Mouse (Mus musculus) forebrain, embryonic 13.5 days (tissue): ENCODE measurements around the gene Ccdc171. TPM values are rescaled to one million over a fixed set of nuclear protein-coding genes. Genes with fewer than 3 reads are reported as not detected.
A peak's percentile ranks its signal among the peaks of the same experiment; 100 is the strongest.
"Not testable (repeated sequence)": the region's sequence is repeated elsewhere in the genome, so short reads cannot be mapped to it uniquely, and the experiment has no call there.

Experiments
- ATAC-seq: fragments of 200-750 bp; cut with Nextera tagmentation; 2 replicates; pipeline ENCODE4 v1.8.0; 2017
- H3K27ac ChIP-seq: fragments of 300-500 bp; sonication (generic); 2 replicates; pipeline ENCODE4 v1.5.1; 2015; ENCODE audit warnings: inconsistent platforms, mild to moderate bottlenecking, moderate library complexity
- H3K27me3 ChIP-seq: fragments of 300-500 bp; sonication (generic); 2 replicates; pipeline ENCODE4 v1.6.1; 2015; ENCODE audit warnings: mild to moderate bottlenecking, inconsistent platforms
- H3K36me3 ChIP-seq: fragments of 300-500 bp; sonication (generic); 2 replicates; pipeline ENCODE4 v1.6.1; 2015; ENCODE audit warnings: mild to moderate bottlenecking, inconsistent platforms; ENCODE audit not compliant: poor library complexity, severe bottlenecking
- H3K4me1 ChIP-seq: fragments of 300-500 bp; sonication (generic); 2 replicates; pipeline ENCODE4 v1.6.1; 2015; ENCODE audit warnings: inconsistent platforms
- H3K4me2 ChIP-seq: fragments of 300-500 bp; sonication (generic); 2 replicates; pipeline ENCODE4 v1.6.1; 2015; ENCODE audit warnings: inconsistent platforms, mild to moderate bottlenecking, moderate library complexity
- H3K4me3 ChIP-seq: fragments of 300-500 bp; sonication (generic); 2 replicates; pipeline ENCODE4 v1.5.1; 2015; ENCODE audit warnings: mild to moderate bottlenecking, inconsistent platforms
- H3K9ac ChIP-seq: fragments of 300-500 bp; sonication (generic); 2 replicates; pipeline ENCODE4 v1.6.1; 2015; ENCODE audit warnings: mild to moderate bottlenecking, inconsistent platforms
- H3K9me3 ChIP-seq: fragments of 300-500 bp; sonication (generic); replicated peaks from 2 replicates; pipeline ENCODE4 v1.6.1; 2016; ENCODE audit warnings: inconsistent platforms
- WGBS: fragments of 180-500 bp; shearing (Covaris S2); methylation state at CpG from one replicate; pipeline ENCODE4 v1.1.7; 2015; 5-methylcytosine and 5-hydroxymethylcytosine counted together
- polyA plus RNA-seq: library from polyadenylated mRNA; unstranded; fragments of >200 nt; fragmentation: Nextera tagmentation; extraction: Ambion mirVana; gene quantifications from 2 replicates; pipeline ENCODE4 v1.2.1, GENCODE M21; 2015

Ccdc171 gene
- polyA plus RNA-seq, 1 experiment from 2014 or later: 5.7 TPM

DNA sequence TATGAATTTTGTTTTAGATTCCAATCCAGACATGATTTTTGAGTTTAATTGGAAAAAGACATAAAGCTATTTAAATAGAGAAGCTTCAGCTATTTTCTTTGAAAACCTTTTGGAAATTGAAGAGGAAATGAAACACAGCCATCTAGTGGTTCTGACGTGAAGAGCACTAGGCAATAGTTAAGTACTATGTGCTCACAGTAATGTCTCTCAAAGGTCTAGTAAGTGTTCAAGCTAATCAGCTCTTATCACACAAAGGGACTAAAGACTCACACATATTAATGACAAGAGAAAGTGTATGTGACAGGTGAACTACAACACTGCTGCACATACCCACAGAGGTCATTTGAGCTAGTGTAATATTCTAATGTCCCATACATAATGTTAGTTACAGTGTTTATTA, 54.8 kb downstream of the Ccdc171 start:
- peak; percentile 53; the same call in 1 of the 2 replicates for ATAC-seq
- H3K36me3 ChIP-seq: no peaks in the 10 kb centered on the region
- 19% methylated on average over 1 of the region's 1 CpGs for WGBS
- no peak overlapping the region for H3K9ac ChIP-seq
- H3K9me3 ChIP-seq: no peaks in the 10 kb centered on the region
- no peak overlapping the region for H3K27ac ChIP-seq
- no peaks in the 10 kb centered on the region for H3K27me3 ChIP-seq
- H3K4me3 ChIP-seq: no peak overlapping the region
- no peaks in the 10 kb centered on the region for H3K4me1 ChIP-seq
- no peak overlapping the region for H3K4me2 ChIP-seq

DNA sequence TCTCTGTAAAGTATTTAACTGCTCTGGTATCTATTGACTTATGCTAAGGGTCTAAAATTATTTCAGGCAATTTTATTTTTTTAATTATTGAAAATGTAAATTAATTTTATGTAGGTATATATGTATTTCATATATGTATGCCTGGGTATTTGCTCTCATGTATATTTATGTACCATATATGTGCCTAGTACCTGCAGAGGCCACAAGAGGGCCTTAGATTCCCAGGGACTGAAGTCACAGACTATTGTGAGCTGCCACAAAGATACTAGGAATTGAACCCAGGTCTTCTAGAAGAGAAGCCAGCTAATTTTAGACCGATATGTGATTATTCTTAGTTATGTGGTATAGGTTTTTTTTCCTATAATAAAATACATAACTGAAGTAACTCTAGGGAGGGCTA, 62.2 kb downstream of the Ccdc171 start:
- Histone ChIP-seq H3K27ac (no peak overlapping the region), H3K27me3 (no peaks in the 10 kb centered on the region), H3K4me3 (no peak overlapping the region), H3K4me2 (no peak overlapping the region), H3K4me1 (no peaks in the 10 kb centered on the region), H3K36me3 (no peaks in the 10 kb centered on the region), H3K9me3 (no peaks in the 10 kb centered on the region), H3K9ac (no peak overlapping the region)
- 100% methylated on average over 1 of the region's 1 CpGs for WGBS
- ATAC-seq: no peak

DNA sequence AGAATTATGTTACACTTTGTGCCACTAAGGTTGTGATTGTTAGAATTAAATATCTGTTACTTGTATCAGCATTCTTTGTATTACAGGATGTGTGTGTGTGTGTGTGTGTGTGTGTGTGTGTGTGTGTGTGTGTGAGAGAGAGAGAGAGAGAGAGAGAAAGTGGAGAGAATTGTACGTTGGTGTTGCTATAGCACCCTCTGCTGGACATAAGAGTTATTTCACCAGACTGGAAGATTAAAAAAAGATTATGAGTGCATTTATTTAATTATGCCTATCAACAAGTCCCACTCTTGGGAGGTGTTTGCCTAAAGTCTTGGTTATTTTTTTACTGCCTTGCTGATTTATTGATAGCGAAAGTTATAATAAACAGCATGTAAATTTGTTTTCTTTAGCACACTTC, 71.1 kb downstream of the Ccdc171 start:
- ATAC-seq: no peak
- H3K27ac ChIP-seq: no peak overlapping the region
- H3K27me3 ChIP-seq: no peaks in the 10 kb centered on the region
- H3K9me3 ChIP-seq: no peaks in the 10 kb centered on the region
- H3K4me2 ChIP-seq: no peak overlapping the region
- H3K4me1 ChIP-seq: no peaks in the 10 kb centered on the region
- H3K9ac ChIP-seq: no peak overlapping the region
- no peaks in the 10 kb centered on the region for H3K36me3 ChIP-seq
- no peak overlapping the region for H3K4me3 ChIP-seq
- 15% methylated on average over 2 of the region's 2 CpGs for WGBS

GRCm38 (mm10) chr4:83611111-83611510, 85.8 kb downstream of the Ccdc171 start:
- Histone ChIP-seq H3K27ac (no peak overlapping the region), H3K9ac (no peak overlapping the region), H3K9me3 (no peaks in the 10 kb centered on the region), H3K4me3 (no peak overlapping the region), H3K36me3 (no peaks in the 10 kb centered on the region), H3K27me3 (no peaks in the 10 kb centered on the region), H3K4me1 (no peaks in the 10 kb centered on the region), H3K4me2 (no peak overlapping the region)
- no peak for ATAC-seq
- 81% methylated on average over 3 of the region's 3 CpGs for WGBS

GRCm38 (mm10) chr4:83623021-83623711, 97.8 kb downstream of the Ccdc171 start:
- not testable (repeated sequence) for H3K9me3 ChIP-seq, H3K4me1 ChIP-seq, H3K27ac ChIP-seq, H3K9ac ChIP-seq, ATAC-seq, H3K36me3 ChIP-seq, H3K4me2 ChIP-seq, H3K27me3 ChIP-seq, H3K4me3 ChIP-seq
- WGBS: 31% methylated on average over 9 of the region's 13 CpGs

DNA sequence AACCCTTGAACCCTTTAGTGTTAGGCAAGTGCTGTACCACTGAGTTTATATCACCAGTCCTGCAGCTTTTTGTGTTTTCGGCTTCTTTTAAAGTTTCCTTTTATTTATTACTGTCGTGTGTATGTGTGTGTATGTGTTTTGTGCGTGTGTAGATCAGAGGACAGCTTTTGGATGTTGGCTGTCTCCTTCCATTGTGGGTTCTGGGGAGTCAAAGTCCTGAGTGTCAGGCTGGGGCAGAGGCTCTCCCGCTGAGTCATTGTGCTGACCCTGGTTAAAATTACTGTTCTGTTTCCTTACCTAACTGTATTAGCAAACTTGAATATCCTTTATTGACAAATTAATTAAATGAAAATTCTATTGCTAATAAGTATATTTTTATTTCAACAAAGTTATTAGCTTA, 98.4 kb downstream of the Ccdc171 start:
- Histone ChIP-seq H3K4me3 (no peak overlapping the region), H3K36me3 (no peaks in the 10 kb centered on the region), H3K27me3 (no peaks in the 10 kb centered on the region), H3K4me2 (no peak overlapping the region), H3K27ac (no peak overlapping the region), H3K4me1 (no peaks in the 10 kb centered on the region), H3K9ac (no peak overlapping the region), H3K9me3 (no peaks in the 10 kb centered on the region)
- 89% methylated on average over 4 of the region's 4 CpGs for WGBS
- no peak for ATAC-seq

- H3K9me3 ChIP-seq: no peaks in the 10 kb centered on the region
- no peak overlapping the region for H3K27ac ChIP-seq
- H3K27me3 ChIP-seq: no peaks in the 10 kb centered on the region
- no peak overlapping the region for H3K4me2 ChIP-seq
- H3K4me3 ChIP-seq: no peak overlapping the region
- ATAC-seq: no peak
- H3K4me1 ChIP-seq: peaks cover 3% of the 10 kb centered on the region
- H3K9ac ChIP-seq: no peak overlapping the region
- H3K36me3 ChIP-seq: no peaks in the 10 kb centered on the region
- 91% methylated on average over 4 of the region's 4 CpGs for WGBS
Measured at GRCm38 (mm10) chr4:83651453-83651852, 126.1 kb downstream of the Ccdc171 start.

DNA sequence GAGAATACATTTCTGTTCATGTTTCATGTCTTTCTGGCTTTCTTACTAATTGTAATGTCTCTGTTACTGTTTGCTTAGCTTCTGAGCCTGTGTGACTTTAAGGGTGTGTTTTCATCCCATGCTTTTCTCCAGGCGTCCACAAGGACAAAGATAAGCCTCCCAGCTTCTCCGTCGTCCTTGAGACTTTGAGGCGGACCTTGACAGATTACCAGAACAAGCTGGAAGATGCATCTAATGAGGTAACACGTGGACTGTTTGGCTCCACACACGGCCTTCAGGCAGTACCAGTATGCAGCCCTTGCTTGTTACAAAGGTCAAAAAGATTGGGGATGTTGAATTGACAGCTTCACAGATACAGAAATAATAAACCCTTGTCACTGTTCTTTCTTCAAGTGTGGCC, 130.1 kb downstream of the Ccdc171 start:
- no peak overlapping the region for H3K4me3 ChIP-seq
- ATAC-seq: no peak

GRCm38 (mm10) chr4:83656571-83656970, 131.2 kb downstream of the Ccdc171 start:
- H3K27ac ChIP-seq: no peak overlapping the region
- ATAC-seq: peak; percentile 79
- WGBS: 7% methylated on average over 10 of the region's 10 CpGs
- no peak overlapping the region for H3K9ac ChIP-seq
- peaks cover 10% of the 10 kb centered on the region for H3K4me1 ChIP-seq
- H3K9me3 ChIP-seq: no peaks in the 10 kb centered on the region
- peak overlapping the region; percentile 32 for H3K4me2 ChIP-seq
- no peaks in the 10 kb centered on the region for H3K36me3 ChIP-seq
- no peaks in the 10 kb centered on the region for H3K27me3 ChIP-seq
- H3K4me3 ChIP-seq: no peak overlapping the region

More for the DNA sequence above, 130.1 kb downstream of the Ccdc171 start:
- WGBS: 28% methylated on average over 6 of the region's 6 CpGs
- no peak overlapping the region for H3K4me2 ChIP-seq
- H3K27me3 ChIP-seq: no peaks in the 10 kb centered on the region
- no peaks in the 10 kb centered on the region for H3K36me3 ChIP-seq
- H3K4me1 ChIP-seq: peaks cover 10% of the 10 kb centered on the region
- no peak overlapping the region for H3K27ac ChIP-seq
- no peaks in the 10 kb centered on the region for H3K9me3 ChIP-seq
- H3K9ac ChIP-seq: no peak overlapping the region

GRCm38 (mm10) chr4:83657021-83657420, 131.7 kb downstream of the Ccdc171 start:
- Histone ChIP-seq H3K27me3 (no peaks in the 10 kb centered on the region), H3K9ac (no peak overlapping the region), H3K4me2 (peak overlapping the region; percentile 32), H3K9me3 (no peaks in the 10 kb centered on the region), H3K4me1 (peaks cover 10% of the 10 kb centered on the region), H3K4me3 (no peak overlapping the region), H3K27ac (no peak overlapping the region), H3K36me3 (no peaks in the 10 kb centered on the region)
- WGBS: 52% methylated on average over 6 of the region's 6 CpGs
- peak; percentile 39; the same call in 1 of the 2 replicates for ATAC-seq

GRCm38 (mm10) chr4:83658415-83658814, 133.1 kb downstream of the Ccdc171 start:
- no peak for ATAC-seq
- Histone ChIP-seq H3K27ac (no peak overlapping the region), H3K9ac (no peak overlapping the region), H3K27me3 (no peaks in the 10 kb centered on the region), H3K4me1 (peaks cover 10% of the 10 kb centered on the region), H3K4me2 (no peak overlapping the region), H3K9me3 (no peaks in the 10 kb centered on the region), H3K36me3 (no peaks in the 10 kb centered on the region), H3K4me3 (no peak overlapping the region)
- 81% methylated on average over 10 of the region's 10 CpGs for WGBS

- Histone ChIP-seq H3K9me3 (no peaks in the 10 kb centered on the region), H3K4me3 (no peak overlapping the region), H3K4me1 (peaks cover 10% of the 10 kb centered on the region), H3K36me3 (no peaks in the 10 kb centered on the region), H3K27ac (no peak overlapping the region), H3K9ac (no peak overlapping the region), H3K27me3 (no peaks in the 10 kb centered on the region), H3K4me2 (no peak overlapping the region)
- ATAC-seq: no peak
- 59% methylated on average over 11 of the region's 11 CpGs for WGBS
Measured at GRCm38 (mm10) chr4:83659411-83659810, 134.1 kb downstream of the Ccdc171 start.
